Mouse (Mus musculus): ENCODE data around the gene Cbr2. TPM values are rescaled to one million over a fixed set of nuclear protein-coding genes. Genes with fewer than 3 reads are reported as not detected.
A peak's percentile ranks its signal among the peaks of the same experiment; 100 is the strongest.

Cbr2 gene
- total and polyA plus RNA-seq, 3 experiments: not detected

DNA sequence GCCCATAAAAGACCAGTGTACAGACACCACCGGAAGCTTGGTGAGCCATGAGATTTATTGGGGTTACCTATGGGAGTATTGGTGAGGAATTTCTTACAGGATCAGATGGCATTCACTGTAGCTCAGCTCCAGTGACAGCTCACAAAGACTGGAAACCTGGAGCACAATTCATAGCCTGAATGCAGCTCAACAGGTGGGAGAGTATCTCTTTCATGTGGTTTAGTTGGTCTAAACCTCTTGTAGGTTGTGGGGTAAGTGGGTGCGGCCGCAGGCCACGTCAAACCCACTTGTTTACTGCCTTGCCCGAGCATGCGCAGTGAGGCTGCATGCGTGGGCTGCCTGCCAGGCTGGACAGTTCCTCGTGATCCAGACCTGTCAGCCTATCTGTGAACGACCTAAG is 28.3 kb upstream of the Cbr2 start:
- Histone ChIP-seq H3K4me1 (ENCODE audit: control insufficient read depth in 1 of 2, insufficient read depth in 2 of 2, low read length in 2 of 2) (no peaks in the 10 kb centered on the region), H3K79me2 (ENCODE audit: control insufficient read depth, insufficient read depth, low read length, poor library complexity) (no peaks in the 10 kb centered on the region), H3K4me3 (ENCODE audit: control insufficient read depth in 1 of 2, insufficient read depth in 1 of 2, low read depth in 2 of 2, low read length in 2 of 2) (no peak overlapping the region), H3K36me3 (ENCODE audit: control insufficient read depth in 1 of 2, insufficient read depth in 2 of 2, low read length in 2 of 2) (no peaks in the 10 kb centered on the region), H3K27me3 (ENCODE audit: control insufficient read depth in 1 of 2, insufficient read depth in 2 of 2, low read length in 2 of 2) (no peaks in the 10 kb centered on the region), H3K27ac (ENCODE audit: control insufficient read depth, low read depth, low read length) (no peak overlapping the region), H3K9ac (ENCODE audit: control insufficient read depth, low read depth, low read length, poor library complexity, severe bottlenecking) (no peak overlapping the region), H3K9me3 (replicated peaks; ENCODE audit: insufficient read depth, low read length) (no peaks in the 10 kb centered on the region)
- no peak for DNase-seq (ENCODE audit: low read depth, low spot score)
- TF ChIP-seq NRF1 (IDR thresholded peaks at IDR 0.05; ENCODE audit: insufficient read depth, low read depth, low read length, poor library complexity, severe bottlenecking) (no peak), MXI1 (IDR thresholded peaks at IDR 0.05; ENCODE audit: low read depth, low read length) (no peak), EP300 (IDR thresholded peaks at IDR 0.05; ENCODE audit: low read depth in 1 of 2, low read length in 2 of 2) (no peak)

GRCm38 (mm10) chr11:120751606-120752005 is 19.7 kb upstream of the Cbr2 start:
- TF ChIP-seq MAX (IDR thresholded peaks at IDR 0.05; ENCODE audit: low read length): no peak
- TF ChIP-seq GABPA (IDR thresholded peaks at IDR 0.05; ENCODE audit: low read depth, low read length): no peak
- TF ChIP-seq MEF2A (IDR thresholded peaks at IDR 0.05; ENCODE audit: extremely low read depth, insufficient replicate concordance, low read depth, low read length, poor library complexity, severe bottlenecking): no peak
- TF ChIP-seq USF1 (IDR thresholded peaks at IDR 0.05; ENCODE audit: low read depth, low read length): no peak
- no peak for TF ChIP-seq POLR2AphosphoS2 (IDR thresholded peaks at IDR 0.05; ENCODE audit: low read length)
- no peak for TF ChIP-seq E2F4 (IDR thresholded peaks at IDR 0.05; ENCODE audit: borderline replicate concordance, low read depth, low read length)
- no peak for TF ChIP-seq MAFK (IDR thresholded peaks at IDR 0.05; ENCODE audit: borderline replicate concordance, low read depth, low read length)
- no peak for TF ChIP-seq SMC3 (IDR thresholded peaks at IDR 0.05; ENCODE audit: low read depth, low read length)
- Histone ChIP-seq H3K4me1 (ENCODE audit: control insufficient read depth in 1 of 2, insufficient read depth in 2 of 2, low read length in 2 of 2) (no peaks in the 10 kb centered on the region; a peak in 2 of 4 replicates), H3K27ac (ENCODE audit: control insufficient read depth, low read depth, low read length) (no peak overlapping the region), H3K9ac (ENCODE audit: control insufficient read depth, low read depth, low read length, poor library complexity, severe bottlenecking) (no peak overlapping the region), H3K9me3 (replicated peaks; ENCODE audit: insufficient read depth, low read length) (no peaks in the 10 kb centered on the region), H3K36me3 (ENCODE audit: control insufficient read depth in 1 of 2, insufficient read depth in 2 of 2, low read length in 2 of 2) (no peaks in the 10 kb centered on the region), H3K4me3 (ENCODE audit: control insufficient read depth in 1 of 2, insufficient read depth in 1 of 2, low read depth in 2 of 2, low read length in 2 of 2) (no peak overlapping the region), H3K79me2 (ENCODE audit: control insufficient read depth, insufficient read depth, low read length, poor library complexity) (no peaks in the 10 kb centered on the region), H3K27me3 (ENCODE audit: control insufficient read depth in 1 of 2, insufficient read depth in 2 of 2, low read length in 2 of 2) (0 out of 4 replicates have a peak, but pooled peaks cover 0 to 4% of the 10 kb centered on the region in 2 experiments)
- no peak for DNase-seq (ENCODE audit: low read depth, low spot score)

DNA sequence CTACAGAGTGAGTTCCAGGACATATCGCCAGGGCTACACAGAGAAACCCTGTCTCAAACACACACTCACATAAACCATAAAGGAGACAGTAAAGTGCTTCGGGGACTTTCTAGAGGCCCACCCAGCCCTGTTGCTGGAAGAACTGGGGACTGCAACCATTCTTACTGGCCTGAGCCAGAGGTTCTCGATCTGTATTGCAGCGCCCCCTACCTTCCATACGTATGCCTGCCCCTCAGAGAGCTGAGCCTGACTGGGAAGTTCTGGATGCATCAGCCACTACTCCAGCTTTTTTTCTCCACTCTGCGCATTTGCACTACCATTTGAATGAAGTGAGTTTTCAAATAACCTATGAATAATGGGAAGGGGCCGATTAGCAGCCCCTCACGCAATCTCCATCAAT is 17.5 kb upstream of the Cbr2 start:
- H3K27ac ChIP-seq (ENCODE audit: control insufficient read depth, low read depth, low read length): no peak overlapping the region
- 0 out of 4 replicates have a peak, but pooled peaks cover 0 to 4% of the 10 kb centered on the region in 2 experiments for H3K27me3 ChIP-seq (ENCODE audit: control insufficient read depth in 1 of 2, insufficient read depth in 2 of 2, low read length in 2 of 2)
- no peaks in the 10 kb centered on the region for H3K79me2 ChIP-seq (ENCODE audit: control insufficient read depth, insufficient read depth, low read length, poor library complexity)
- no peak overlapping the region for H3K9ac ChIP-seq (ENCODE audit: control insufficient read depth, low read depth, low read length, poor library complexity, severe bottlenecking)
- no peaks in the 10 kb centered on the region; a peak in 2 of 4 replicates for H3K4me1 ChIP-seq (ENCODE audit: control insufficient read depth in 1 of 2, insufficient read depth in 2 of 2, low read length in 2 of 2)
- H3K4me3 ChIP-seq (ENCODE audit: control insufficient read depth in 1 of 2, insufficient read depth in 1 of 2, low read depth in 2 of 2, low read length in 2 of 2): no peak overlapping the region
- no peaks in the 10 kb centered on the region for H3K9me3 ChIP-seq (replicated peaks; ENCODE audit: insufficient read depth, low read length)
- DNase-seq (ENCODE audit: low read depth, low spot score): peak; percentile 66
- no peaks in the 10 kb centered on the region for H3K36me3 ChIP-seq (ENCODE audit: control insufficient read depth in 1 of 2, insufficient read depth in 2 of 2, low read length in 2 of 2)
- TF ChIP-seq MYB (IDR thresholded peaks at IDR 0.05; ENCODE audit: low read depth, low read length) (no peak), ELF1 (IDR thresholded peaks at IDR 0.05; ENCODE audit: low read depth, low read length) (no peak), TAL1 (IDR thresholded peaks at IDR 0.05; ENCODE audit: low read length) (no peak), MAX (IDR thresholded peaks at IDR 0.05; ENCODE audit: low read length) (no peak), MEF2A (IDR thresholded peaks at IDR 0.05; ENCODE audit: extremely low read depth, insufficient replicate concordance, low read depth, low read length, poor library complexity, severe bottlenecking) (no peak), POLR2AphosphoS5 (IDR thresholded peaks at IDR 0.05; ENCODE audit: borderline replicate concordance, low read depth, low read length) (no peak), CTCF (IDR thresholded peaks at IDR 0.05 in 2 of 3, conservative IDR thresholded peaks at IDR 0.05 in 1 of 3; ENCODE audit: control insufficient read depth in 1 of 3, insufficient read depth in 1 of 3, low read depth in 2 of 3, low read length in 3 of 3, poor library complexity in 1 of 3, severe bottlenecking in 1 of 3) (peak; percentile 49 to 75 (median 67)), ZNF384 (IDR thresholded peaks at IDR 0.05; ENCODE audit: low read depth, low read length) (no peak), RAD21 (IDR thresholded peaks at IDR 0.05; ENCODE audit: low read depth, low read length) (peak; percentile 64), RCOR1 (IDR thresholded peaks at IDR 0.05; ENCODE audit: low read depth, low read length) (no peak), KAT2A (conservative IDR thresholded peaks at IDR 0.05; ENCODE audit: low read depth, low read length) (no peak), HCFC1 (IDR thresholded peaks at IDR 0.05; ENCODE audit: low read depth, low read length) (no peak), MYC (IDR thresholded peaks at IDR 0.05; ENCODE audit: low read depth, low read length) (no peak), UBTF (IDR thresholded peaks at IDR 0.05; ENCODE audit: borderline replicate concordance, insufficient read depth, low read depth, low read length) (no peak), E2F4 (IDR thresholded peaks at IDR 0.05; ENCODE audit: borderline replicate concordance, low read depth, low read length) (no peak), SMC3 (IDR thresholded peaks at IDR 0.05; ENCODE audit: low read depth, low read length) (peak; percentile 57), ETS1 (IDR thresholded peaks at IDR 0.05; ENCODE audit: low read depth, low read length) (no peak), TCF12 (IDR thresholded peaks at IDR 0.05; ENCODE audit: low read depth, low read length) (no peak), POLR2AphosphoS2 (IDR thresholded peaks at IDR 0.05; ENCODE audit: low read length) (no peak)
